Mouse (Mus musculus) CH12.LX (cell line): ENCODE measurements around the gene Atf4. TPM values are rescaled to one million over a fixed set of nuclear protein-coding genes. Genes with fewer than 3 reads are reported as not detected.

Source experiments
- DNase-seq: peaks from one replicate; pipeline ENCODE4 v3.0.0-alpha.2; 2013; ENCODE audit errors: extremely low read depth
- H3K27ac ChIP-seq: 2 replicates; pipeline ENCODE4 v1.5.1; 2012; ENCODE audit warnings: low read depth, mild to moderate bottlenecking, control low read depth, moderate library complexity; ENCODE audit not compliant: insufficient read depth
- H3K27me3 ChIP-seq: replicated peaks from 2 replicates; pipeline ENCODE3; 2012; ENCODE audit warnings: inconsistent platforms
- H3K36me3 ChIP-seq, 2 experiments: replicated peaks in 1 of 2; 2 replicates each; pipeline versions ENCODE3 to v1.6.1; 2012; ENCODE audit warnings: inconsistent platforms in 1 of 2, low read length in 1 of 2, mild to moderate bottlenecking in 1 of 2, mixed read lengths in 1 of 2, moderate library complexity in 1 of 2; ENCODE audit not compliant: control insufficient read depth in 1 of 2, insufficient read depth in 1 of 2
- H3K4me1 ChIP-seq, 2 experiments: 2 replicates each; pipeline ENCODE4 v1.6.1; 2012; ENCODE audit warnings: inconsistent platforms in 1 of 2, moderate library complexity in 1 of 2; ENCODE audit not compliant: insufficient read depth in 2 of 2, control insufficient read depth in 1 of 2
- H3K4me2 ChIP-seq: 2 replicates; pipeline ENCODE4 v1.6.1; 2012; ENCODE audit warnings: low read depth, mild to moderate bottlenecking, control low read depth; ENCODE audit not compliant: poor library complexity, insufficient read depth, severe bottlenecking
- H3K4me3 ChIP-seq, 3 experiments: fragments of 150-350 bp in 1 of 3; sonication (generic) in 1 of 3; replicated peaks in 1 of 3; 2 replicates each; pipeline versions ENCODE3 to v1.5.1; 2011 to 2012; ENCODE audit warnings: low read depth in 2 of 3, low read length in 2 of 3, mild to moderate bottlenecking in 2 of 3, moderate library complexity in 2 of 3, control low read depth in 1 of 3, improper control_type of control experiment in 1 of 3, inconsistent platforms in 1 of 3, mixed read lengths in 1 of 3; ENCODE audit not compliant: poor library complexity in 1 of 3
- H3K79me2 ChIP-seq: replicated peaks from 2 replicates; pipeline ENCODE4 v1.6.1; 2012; ENCODE audit warnings: mild to moderate bottlenecking, moderate library complexity; ENCODE audit not compliant: control insufficient read depth, poor library complexity, insufficient read depth, severe bottlenecking; ENCODE audit errors: extremely low read depth
- H3K9ac ChIP-seq: 2 replicates; pipeline ENCODE4 v1.6.1; 2012; ENCODE audit warnings: low read depth, mild to moderate bottlenecking, control low read depth, moderate library complexity; ENCODE audit not compliant: insufficient read depth
- H3K9me3 ChIP-seq: replicated peaks from 2 replicates; pipeline ENCODE3; 2012; ENCODE audit warnings: low read length, inconsistent platforms, mixed read lengths
- BHLHE40 ChIP-seq: IDR thresholded peaks from 2 replicates; pipeline ENCODE4 v1.6.1; 2011; ENCODE audit warnings: mild to moderate bottlenecking, low read depth, low read length, improper control_type of control experiment
- CHD2 ChIP-seq: IDR thresholded peaks from 2 replicates; pipeline ENCODE4 v1.6.1; 2011; ENCODE audit warnings: low read length, improper control_type of control experiment
- CTCF ChIP-seq, 2 experiments: IDR thresholded peaks in 1 of 2; conservative IDR thresholded peaks in 1 of 2; 2 replicates each; pipeline ENCODE4 v1.5.1; 2011 to 2012; ENCODE audit warnings: low read depth in 2 of 2, low read length in 2 of 2, improper control_type of control experiment in 1 of 2, inconsistent platforms in 1 of 2, mild to moderate bottlenecking in 1 of 2, moderate library complexity in 1 of 2
- E2F4 ChIP-seq: IDR thresholded peaks from 2 replicates; pipeline ENCODE4 v1.6.1; 2011; ENCODE audit warnings: low read depth, low read length, improper control_type of control experiment; ENCODE audit not compliant: insufficient replicate concordance
- ELF1 ChIP-seq: IDR thresholded peaks from 2 replicates; pipeline ENCODE4 v1.6.1; 2014; ENCODE audit warnings: low read depth, mild to moderate bottlenecking, inconsistent platforms, low read length, improper control_type of control experiment
- EP300 ChIP-seq: IDR thresholded peaks from 2 replicates; pipeline ENCODE4 v1.6.1; 2011; ENCODE audit warnings: low read length, improper control_type of control experiment
- GABPA ChIP-seq: IDR thresholded peaks from 2 replicates; pipeline ENCODE4 v1.6.1; 2012; ENCODE audit warnings: low read depth, low read length, improper control_type of control experiment, inconsistent platforms; ENCODE audit not compliant: insufficient replicate concordance
- HCFC1 ChIP-seq: IDR thresholded peaks from 2 replicates; pipeline ENCODE4 v1.6.1; 2012; ENCODE audit warnings: low read depth, mild to moderate bottlenecking, inconsistent platforms, low read length, improper control_type of control experiment
- IRF4 ChIP-seq: IDR thresholded peaks from 2 replicates; pipeline ENCODE4 v1.6.1; 2014; ENCODE audit warnings: low read depth, mild to moderate bottlenecking, inconsistent platforms, low read length, improper control_type of control experiment
- JUN ChIP-seq: IDR thresholded peaks from 2 replicates; pipeline ENCODE4 v1.6.1; 2011; ENCODE audit warnings: low read depth, mild to moderate bottlenecking, low read length, improper control_type of control experiment, moderate library complexity; ENCODE audit not compliant: insufficient read depth
- JUND ChIP-seq: conservative IDR thresholded peaks from 2 replicates; pipeline ENCODE4 v1.6.1; 2011; ENCODE audit warnings: low read depth, low read length, improper control_type of control experiment
- KAT2A ChIP-seq: IDR thresholded peaks from 2 replicates; pipeline ENCODE4 v1.6.1; 2012; ENCODE audit warnings: low read length, improper control_type of control experiment, inconsistent platforms; ENCODE audit not compliant: insufficient replicate concordance
- MAX ChIP-seq: IDR thresholded peaks from 2 replicates; pipeline ENCODE4 v1.6.1; 2011; ENCODE audit warnings: low read length, improper control_type of control experiment
- MEF2A ChIP-seq: IDR thresholded peaks from 2 replicates; pipeline ENCODE4 v1.6.1; 2014; ENCODE audit warnings: low read depth, mild to moderate bottlenecking, inconsistent platforms, low read length, improper control_type of control experiment, borderline replicate concordance
- MYC ChIP-seq: IDR thresholded peaks from 2 replicates; pipeline ENCODE4 v1.6.1; 2011; ENCODE audit warnings: low read depth, mild to moderate bottlenecking, improper control_type of control experiment, low read length
- NELFE ChIP-seq: IDR thresholded peaks from 2 replicates; pipeline ENCODE4 v1.6.1; 2011; ENCODE audit warnings: low read depth, low read length, improper control_type of control experiment
- NRF1 ChIP-seq: IDR thresholded peaks from 2 replicates; pipeline ENCODE4 v1.6.1; 2014; ENCODE audit warnings: low read depth, mild to moderate bottlenecking, inconsistent platforms, low read length, improper control_type of control experiment, moderate library complexity
- PAX5 ChIP-seq: IDR thresholded peaks from 2 replicates; pipeline ENCODE4 v1.6.1; 2012; ENCODE audit warnings: low read length, inconsistent platforms, mixed read lengths
- RAD21 ChIP-seq: IDR thresholded peaks from 2 replicates; pipeline ENCODE4 v1.6.1; 2011; ENCODE audit warnings: low read depth, mild to moderate bottlenecking, low read length, improper control_type of control experiment, moderate library complexity
- RCOR1 ChIP-seq: conservative IDR thresholded peaks from 2 replicates; pipeline ENCODE4 v1.6.1; 2012; ENCODE audit warnings: low read depth, mild to moderate bottlenecking, inconsistent platforms, low read length, improper control_type of control experiment
- SIN3A ChIP-seq: IDR thresholded peaks from 2 replicates; pipeline ENCODE4 v1.6.1; 2012; ENCODE audit warnings: low read length, improper control_type of control experiment, inconsistent platforms
- TCF12 ChIP-seq: IDR thresholded peaks from 2 replicates; pipeline ENCODE4 v1.6.1; 2014; ENCODE audit warnings: low read depth, mild to moderate bottlenecking, inconsistent platforms, low read length, improper control_type of control experiment
- UBTF ChIP-seq: IDR thresholded peaks from 2 replicates; pipeline ENCODE4 v1.6.1; 2012; ENCODE audit warnings: low read depth, mild to moderate bottlenecking, inconsistent platforms, low read length, improper control_type of control experiment, moderate library complexity
- USF1 ChIP-seq: IDR thresholded peaks from 2 replicates; pipeline ENCODE4 v1.6.1; 2014; ENCODE audit warnings: low read depth, mild to moderate bottlenecking, inconsistent platforms, low read length, improper control_type of control experiment
- USF2 ChIP-seq: conservative IDR thresholded peaks from 2 replicates; pipeline ENCODE4 v1.6.1; 2011; ENCODE audit warnings: low read depth, low read length, improper control_type of control experiment
- ZC3H11A ChIP-seq: IDR thresholded peaks from 2 replicates; pipeline ENCODE4 v1.6.1; 2012; ENCODE audit warnings: low read depth, mild to moderate bottlenecking, inconsistent platforms, low read length, improper control_type of control experiment
- ZKSCAN1 ChIP-seq: IDR thresholded peaks from 2 replicates; pipeline ENCODE4 v1.6.1; 2012; ENCODE audit warnings: low read depth, inconsistent platforms, low read length, improper control_type of control experiment, borderline replicate concordance
- dilution Hi-C: fragments of 300-500 bp; cut with MboI; formaldehyde crosslinking; loops from 2 replicates; pipeline ENCODE4 v1.14.3; 2020; ENCODE audit warnings: low sequenced_read_pairs; ENCODE audit not compliant: extremely low pct_unique_long_range_greater_than_20kb, extremely low pct_ligation_motif_present
- in situ Hi-C: fragments of 300-500 bp; cut with MboI; formaldehyde crosslinking; loops from 3 replicates; pipeline ENCODE4 v1.14.3; 2019; ENCODE audit warnings: low sequenced_read_pairs, low pct_ligation_motif_present, low pct_unique_long_range_greater_than_20kb, mixed read lengths
- polyA plus RNA-seq: library from polyadenylated mRNA; unstranded; fragments of >175 nt; gene quantifications from 2 replicates; pipeline ENCODE4 v1.2.1, GENCODE M21; 2012; ENCODE audit warnings: low read depth; ENCODE audit not compliant: insufficient read length
- total RNA-seq, 2 experiments: library from RNA; depleted of rRNA; stranded (reverse); fragments of 300-350 nt in 1 of 2; fragments of >200 nt in 1 of 2; gene quantifications; 2 replicates each; pipeline ENCODE4 v1.2.3; 2012 to 2014

The Atf4 gene
- total and polyA plus RNA-seq, 3 experiments: 357 to 819 (median 486) TPM

- Histone ChIP-seq H3K27me3 (no peaks in the 10 kb centered on the region), H3K4me2 (no peak overlapping the region), H3K36me3 (peaks cover 0 to 1% of the 10 kb centered on the region in 2 experiments), H3K27ac (no peak overlapping the region), H3K4me1 (peaks cover 10 to 39% of the 10 kb centered on the region in 2 experiments), H3K9me3 (no peaks in the 10 kb centered on the region), H3K4me3 (no peak overlapping the region), H3K9ac (no peak overlapping the region), H3K79me2 (no peaks in the 10 kb centered on the region)
- dilution Hi-C loops: no loop called here
- no peak for TF ChIP-seq IRF4
- no peak for TF ChIP-seq NELFE
- TF ChIP-seq MAX: no peak
- TF ChIP-seq JUND: no peak
- TF ChIP-seq GABPA: no peak
- TF ChIP-seq USF2: no peak
- no peak for TF ChIP-seq KAT2A
- TF ChIP-seq RAD21: no peak
- TF ChIP-seq USF1: no peak
- no peak for TF ChIP-seq ZKSCAN1
- TF ChIP-seq PAX5: no peak
- TF ChIP-seq RCOR1: no peak
- TF ChIP-seq E2F4: no peak
- no peak for TF ChIP-seq EP300
- in situ Hi-C loops: loop anchor here (10.0 kb wide), 1 partner anchor 126 kb away; the partner anchor contains the start of genes Rpl3 and Syngr1
- no peak for DNase-seq
Observed at GRCm38 (mm10) chr15:80221031-80221430, 34.0 kb upstream of the Atf4 start.

GRCm38 (mm10) chr15:80223751-80224150, 31.2 kb upstream of the Atf4 start:
- Histone ChIP-seq H3K79me2 (no peaks in the 10 kb centered on the region), H3K4me3 (no peak overlapping the region), H3K9me3 (no peaks in the 10 kb centered on the region), H3K4me1 (peaks cover 6 to 27% of the 10 kb centered on the region in 2 experiments), H3K27me3 (no peaks in the 10 kb centered on the region), H3K36me3 (no peaks in the 10 kb centered on the region), H3K4me2 (no peak overlapping the region), H3K9ac (no peak overlapping the region), H3K27ac (no peak overlapping the region)
- in situ Hi-C loops (loop anchor here (10.0 kb wide), 1 partner anchor 129 kb away; the partner anchor contains the start of genes Rpl3 and Syngr1), dilution Hi-C loops (no loop called here)
- TF ChIP-seq E2F4 (no peak), NELFE (no peak), HCFC1 (no peak), CHD2 (no peak), CTCF (conservative IDR thresholded peaks at IDR 0.05 in 1 of 2, IDR thresholded peaks at IDR 0.05 in 1 of 2; ENCODE audit: low read depth in 2 of 2, low read length in 2 of 2) (no peak), BHLHE40 (no peak), SIN3A (no peak), MEF2A (no peak), TCF12 (no peak), JUN (no peak), UBTF (no peak), RAD21 (no peak), NRF1 (no peak), USF2 (no peak), ZC3H11A (no peak), ELF1 (no peak), MYC (no peak)
- DNase-seq: no peak
